Comparison of ENCODE assay signal across 19 mouse cellular contexts in the genomic region with DNA sequence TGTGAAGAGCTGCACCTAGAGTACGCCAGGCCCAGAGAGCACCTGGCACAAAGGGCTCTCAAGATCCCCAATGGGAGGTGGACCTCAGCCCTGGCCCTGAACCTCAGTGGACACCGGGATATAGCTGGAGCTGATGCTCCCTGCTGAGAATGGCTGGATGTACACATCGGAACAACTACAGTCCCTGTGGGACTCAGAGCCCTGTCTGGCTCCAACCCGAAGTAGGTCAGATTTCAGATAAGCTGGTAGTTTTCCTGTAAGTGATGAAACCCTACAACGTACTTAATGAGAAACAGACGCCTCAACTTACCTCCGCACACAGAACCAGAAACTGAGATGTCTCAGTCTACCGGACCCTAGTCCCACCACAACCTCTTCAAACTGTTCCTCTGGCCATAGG. TPM values are rescaled to one million over a fixed set of nuclear protein-coding genes. Genes with fewer than 3 reads are reported as not detected.
"Had no signal": no experiment of that assay in that cellular context is flagged by ENCODE, and none has a peak within 500 bp of the region (broad histone marks: within the 10 kb centered on the region; RNA-seq: fewer than 3 reads in every experiment).

No protein-coding gene starts in this region.

- H3K4me3 ChIP-seq: midbrain, embryonic 12.5 days; myocyte; neural tube, embryonic 13.5 days; neural tube, embryonic 15.5 days had no signal

- ATAC-seq: midbrain, embryonic 16.5 days had no signal

- H3K27me3 ChIP-seq: midbrain, embryonic 12.5 days; neural tube, embryonic 13.5 days; neural tube, embryonic 15.5 days had no signal

- H3K9me3 ChIP-seq: midbrain, embryonic 12.5 days; neural tube, embryonic 13.5 days; neural tube, embryonic 15.5 days had no signal

- H3K27ac ChIP-seq: midbrain, embryonic 12.5 days; neural tube, embryonic 13.5 days; neural tube, embryonic 15.5 days had no signal

- H3K4me2 ChIP-seq: lung, embryonic 14.5 days; midbrain, embryonic 12.5 days; neural tube, embryonic 13.5 days; neural tube, embryonic 15.5 days had no signal

- DNase-seq: lung, adult 18-20 months; lung, embryonic 14.5 days; lung, postnatal 10 days; lung, postnatal 4 days; midbrain, embryonic 14.5 days; retina, postnatal 1 day; right cerebral cortex, adult 18-20 months; right cerebral cortex, postnatal 25 days; right cerebral cortex, postnatal 4 days; spleen, adult 18-20 months; thymus, adult 18-20 months; thymus, postnatal 14 days; thymus, postnatal 36 days had no signal

- H3K9ac ChIP-seq: lung, embryonic 14.5 days; midbrain, embryonic 12.5 days; neural tube, embryonic 13.5 days; neural tube, embryonic 15.5 days had no signal

RNA-seq across cellular contexts. Expression of a gene that starts 11.1 kb away (rescaled TPM):
- polyA plus RNA-seq: midbrain, embryonic 12.5 days; midbrain, embryonic 16.5 days; myocyte; neural tube, embryonic 11.5 days; neural tube, embryonic 13.5 days; neural tube, embryonic 15.5 days had no signal
